Mouse (Mus musculus) thymus, postnatal 25 days (tissue): ENCODE results near the gene Gm8267.
"Not testable (repeated sequence)": the region's sequence is repeated elsewhere in the genome, so short reads cannot be mapped to it uniquely, and the experiment has no call there.

Source experiments
- DNase-seq: peaks from one replicate; pipeline ENCODE4 v3.0.0; 2022

Gene Gm8267

DNA sequence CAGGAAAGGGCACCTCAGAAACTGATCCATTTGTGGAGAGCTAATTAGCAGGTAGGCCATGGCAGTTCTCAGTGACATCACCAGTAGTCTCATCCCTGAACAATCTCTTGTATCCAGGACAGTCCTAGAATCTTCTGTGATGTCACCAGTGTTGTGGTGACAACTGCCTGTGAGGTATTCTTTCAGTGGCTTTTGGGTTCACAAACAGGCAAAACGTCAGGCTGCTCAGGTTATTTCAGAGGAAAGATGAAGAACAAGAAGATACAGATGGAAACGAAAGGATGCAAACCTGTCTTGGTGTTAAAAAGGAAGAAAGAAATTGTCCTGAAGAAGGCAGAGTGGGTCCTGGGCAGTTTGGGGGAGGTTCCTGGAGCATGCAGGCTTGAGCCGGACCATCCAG lies at the start of gene Gm8267:
Gene Gm8267 (minus strand): TSS at position 101 of the 400 bp plus-strand sequence.
- no peak for DNase-seq

DNA sequence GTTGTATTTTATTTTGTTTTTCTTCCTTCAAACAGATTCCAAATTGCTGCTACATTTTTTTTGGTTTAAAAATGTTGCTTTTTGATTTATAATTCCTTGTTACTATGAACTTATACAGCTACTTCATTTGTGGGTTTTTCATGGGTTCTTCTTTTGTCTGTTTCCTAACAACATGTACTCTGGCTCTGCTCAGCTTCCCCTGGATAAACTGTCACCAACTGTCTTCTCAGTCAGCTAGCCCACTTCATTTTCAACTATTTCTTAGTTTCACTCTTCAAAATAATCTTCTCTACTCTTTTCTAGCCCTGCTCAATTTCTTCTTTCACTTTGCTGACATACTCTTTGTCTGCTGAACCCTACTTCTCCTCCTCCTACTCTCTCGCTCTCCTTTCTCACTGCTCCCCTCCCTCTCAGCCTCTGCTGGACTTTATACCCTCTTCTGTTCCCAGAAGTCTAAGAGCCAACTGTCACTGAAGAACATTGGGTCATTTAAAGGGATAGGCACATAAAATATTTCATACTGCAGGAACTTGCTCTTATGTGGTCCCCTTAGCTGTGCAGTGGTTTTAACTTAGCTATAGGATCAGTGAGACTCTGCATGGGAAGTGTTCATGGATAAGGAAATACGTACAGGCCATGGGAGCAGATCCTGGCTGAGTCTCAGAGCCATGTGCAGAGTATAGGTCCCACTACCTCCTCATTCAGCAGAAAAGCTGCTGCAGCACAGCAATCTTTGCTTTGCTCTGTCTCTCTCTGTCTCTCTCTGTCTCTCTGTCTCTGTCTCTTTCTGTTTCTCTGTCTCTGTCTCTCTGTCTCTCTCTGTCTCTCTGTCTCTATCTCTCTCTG lies 39.6 kb upstream of the Gm8267 start:
- not testable (repeated sequence) for DNase-seq

DNA sequence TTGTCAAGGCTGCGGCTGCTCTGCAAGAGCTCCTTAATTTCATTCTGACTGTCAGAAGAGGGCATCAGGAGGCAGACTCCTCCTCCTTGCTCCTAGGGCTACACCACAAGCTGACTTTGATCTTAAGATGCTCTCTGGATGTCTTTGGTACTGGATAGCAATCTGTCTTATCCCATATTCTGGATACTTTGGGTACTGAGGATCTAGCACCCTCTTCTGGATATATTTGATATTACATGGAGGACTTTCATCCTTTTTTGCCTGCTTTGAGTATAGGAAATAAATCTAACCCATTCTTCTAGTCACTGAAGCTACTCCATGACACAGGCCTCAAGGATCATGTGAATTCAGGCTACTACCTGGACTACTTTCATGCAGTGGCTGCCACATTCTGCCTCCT lies 7.4 kb downstream of the Gm8267 start:
- not testable (repeated sequence) for DNase-seq

DNA sequence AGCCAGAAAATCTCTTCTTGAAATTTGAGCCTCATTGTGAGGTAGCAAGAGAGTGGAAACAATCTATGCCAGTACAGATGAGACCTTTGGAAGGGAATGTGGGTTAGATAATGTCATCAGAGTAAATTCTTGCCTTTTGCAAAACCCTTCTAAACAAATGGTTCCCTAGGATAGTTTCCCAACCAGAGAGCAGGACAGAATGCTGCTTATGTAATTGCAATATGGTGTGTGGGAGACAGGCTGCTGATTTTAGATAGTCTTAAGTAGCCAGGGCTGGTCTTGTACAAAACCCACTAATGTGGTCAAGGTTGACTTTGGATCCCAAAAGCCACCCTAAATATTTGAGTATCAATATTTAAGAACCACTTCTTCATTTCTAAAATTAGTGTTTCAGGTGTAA lies 19.4 kb downstream of the Gm8267 start:
- not testable (repeated sequence) for DNase-seq

DNA sequence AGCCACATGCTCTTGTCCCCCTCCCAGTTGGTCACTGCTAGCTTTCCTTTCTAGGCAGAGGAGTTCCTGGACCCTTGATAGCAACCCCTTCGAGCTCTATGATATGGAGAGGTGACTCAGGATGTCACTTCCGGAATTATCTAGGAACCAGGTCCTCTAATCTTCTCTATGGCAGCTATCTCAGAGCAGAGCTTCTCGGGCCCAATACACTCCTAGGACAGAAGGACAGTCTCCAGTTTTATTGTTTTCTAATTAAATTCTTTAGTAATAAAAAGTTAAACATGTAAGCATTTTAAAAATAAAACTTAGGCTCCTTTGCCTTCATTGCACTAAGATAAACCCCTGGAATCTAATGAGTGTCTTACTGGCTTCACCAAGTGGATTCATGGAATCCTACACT lies 43.8 kb downstream of the Gm8267 start, which contains the start of gene Gm8257:
Gene Gm8257 (minus strand): TSS at position 101 of the 400 bp plus-strand sequence.
- not testable (repeated sequence) for DNase-seq
